10 mouse cellular contexts compared by ENCODE assay signal in the genomic region with DNA sequence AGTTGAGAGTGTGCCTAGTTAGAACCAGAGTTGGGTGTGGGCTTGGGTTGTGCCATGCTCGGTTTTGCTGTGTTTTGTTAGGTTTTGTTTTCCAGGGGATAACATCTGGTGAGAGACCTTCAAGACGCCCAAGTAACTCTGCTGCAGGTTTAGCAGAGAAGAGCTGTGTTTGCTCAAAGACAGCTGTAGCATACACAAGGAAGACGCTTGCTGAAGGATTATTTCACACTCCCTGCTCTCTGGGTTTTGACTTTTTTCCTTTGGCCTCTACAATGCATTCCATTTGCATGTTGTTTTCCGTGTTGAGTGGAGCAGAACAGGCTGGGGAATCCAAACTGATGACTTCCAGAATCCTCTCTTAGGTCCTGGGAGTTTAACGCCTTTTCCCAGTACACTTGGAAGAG.
DNase-seq lines count a peak whose midpoint lies in the region; ATAC-seq and TF ChIP-seq lines count a peak whose summit lies in the region.
"Had no signal": no experiment of that assay in that cellular context is flagged by ENCODE, and none has a peak within 500 bp of the region (broad histone marks: within the 10 kb centered on the region; RNA-seq: fewer than 3 reads in every experiment).

No protein-coding gene starts in this region.

- CTCF ChIA-PET in Patski (lab: Charles Lee), result interaction anchor here (0.7 to 1.2 kb wide), 2 partner anchors 16 to 26 kb away, joined by 3 read pairs; no protein-coding TSS in a partner anchor

- WGBS in kidney, embryonic 15.5 days, result 48% methylated on average over 5 of the region's 5 CpGs
- 39% methylated on average over 5 of the region's 5 CpGs for WGBS in kidney, embryonic 16.5 days
- 24% methylated on average over 5 of the region's 5 CpGs for WGBS in embryonic facial prominence, embryonic 13.5 days
- WGBS in limb, embryonic 12.5 days, result 46% methylated on average over 5 of the region's 5 CpGs

- no peaks in the 10 kb centered on the region for H3K36me3 ChIP-seq in kidney, embryonic 15.5 days
- no peaks in the 10 kb centered on the region for H3K36me3 ChIP-seq in kidney, embryonic 16.5 days (ENCODE audit: insufficient read depth, low read length)
- H3K36me3 ChIP-seq in embryonic facial prominence, embryonic 13.5 days, result no peaks in the 10 kb centered on the region
- no peaks in the 10 kb centered on the region for H3K36me3 ChIP-seq in limb, embryonic 12.5 days

- no peaks in the 10 kb centered on the region for H3K27me3 ChIP-seq in kidney, embryonic 15.5 days
- no peaks in the 10 kb centered on the region for H3K27me3 ChIP-seq in kidney, embryonic 16.5 days (ENCODE audit: insufficient read depth, low read length)
- peaks cover 2% of the 10 kb centered on the region for H3K27me3 ChIP-seq in Patski
- H3K27me3 ChIP-seq in embryonic facial prominence, embryonic 13.5 days, result no peaks in the 10 kb centered on the region
- H3K27me3 ChIP-seq in limb, embryonic 12.5 days, result no peaks in the 10 kb centered on the region

- H3K27ac ChIP-seq in kidney, embryonic 15.5 days, result 0 out of 2 replicates have a peak overlapping the region, but pooled peaks have one; percentile 22
- H3K27ac ChIP-seq in kidney, embryonic 16.5 days (ENCODE audit: low read length), result no peak overlapping the region
- H3K27ac ChIP-seq in embryonic facial prominence, embryonic 13.5 days, result peak overlapping the region; percentile 51; the same call in 1 of the 2 replicates
- H3K27ac ChIP-seq in limb, embryonic 12.5 days, result peak overlapping the region; percentile 79

- in situ Hi-C loops in Patski (cut with MboI; ENCODE audit: low pct_unique_long_range_greater_than_20kb), result no loop called here

- ATAC-seq in kidney, embryonic 15.5 days (replicated peaks; ENCODE audit: low FRiP score), result no peak; the same call in 1 of the 2 replicates
- no peak for ATAC-seq in kidney, embryonic 16.5 days (ENCODE audit: low FRiP score, low TSS enrichment)
- peak; percentile 63 for ATAC-seq in Patski
- no peak for ATAC-seq in embryonic facial prominence, embryonic 13.5 days (ENCODE audit: insufficient number of reproducible peaks, insufficient read depth, low FRiP score, low TSS enrichment, low read depth)
- ATAC-seq in limb, embryonic 12.5 days (ENCODE audit: insufficient number of reproducible peaks, insufficient read depth, low FRiP score, low TSS enrichment, low read depth), result no peak
- no peak for ATAC-seq in megakaryocyte, adult 5-6 weeks (ENCODE audit: poor library complexity, severe bottlenecking)

- DNase-seq in Patski (ENCODE audit: low read depth, low spot score), result no peak
- no peak for DNase-seq in left cerebral cortex, adult 9 months (ENCODE audit: low spot score in 2 of 2)
- DNase-seq: cerebellum, adult 11-12 months; kidney, postnatal 25 days; left cerebral cortex, postnatal 4 days had no signal

- no peak overlapping the region for H3K4me2 ChIP-seq in kidney, embryonic 15.5 days
- no peak overlapping the region for H3K4me2 ChIP-seq in kidney, embryonic 16.5 days (replicated peaks; ENCODE audit: low read depth, low read length)
- H3K4me2 ChIP-seq in embryonic facial prominence, embryonic 13.5 days, result peak overlapping the region; percentile 28
- no peak overlapping the region for H3K4me2 ChIP-seq in limb, embryonic 12.5 days

- peaks cover 18% of the 10 kb centered on the region for H3K4me1 ChIP-seq in kidney, embryonic 15.5 days
- H3K4me1 ChIP-seq in kidney, embryonic 16.5 days (ENCODE audit: insufficient read depth, low read length), result peaks cover 15% of the 10 kb centered on the region
- peaks cover 20% of the 10 kb centered on the region for H3K4me1 ChIP-seq in embryonic facial prominence, embryonic 13.5 days
- H3K4me1 ChIP-seq in limb, embryonic 12.5 days (replicated peaks), result peaks cover 19% of the 10 kb centered on the region

- H3K4me3 ChIP-seq in kidney, embryonic 15.5 days (replicated peaks), result no peak overlapping the region
- no peak overlapping the region for H3K4me3 ChIP-seq in kidney, embryonic 16.5 days (ENCODE audit: low read length)
- no peak overlapping the region for H3K4me3 ChIP-seq in embryonic facial prominence, embryonic 13.5 days
- H3K4me3 ChIP-seq in limb, embryonic 12.5 days (replicated peaks), result no peak overlapping the region

- POLR2A ChIA-PET in Patski (lab: Charles Lee), result no interaction called here

- no peak for TF ChIP-seq CTCF in Patski (IDR thresholded peaks at IDR 0.05)

- no peak overlapping the region for H3K9ac ChIP-seq in kidney, embryonic 15.5 days
- no peak overlapping the region for H3K9ac ChIP-seq in kidney, embryonic 16.5 days (replicated peaks; ENCODE audit: low read length)
- H3K9ac ChIP-seq in embryonic facial prominence, embryonic 13.5 days, result no peak overlapping the region
- no peak overlapping the region for H3K9ac ChIP-seq in limb, embryonic 12.5 days (replicated peaks)

- H3K9me3 ChIP-seq in kidney, embryonic 15.5 days (replicated peaks), result no peaks in the 10 kb centered on the region
- no peaks in the 10 kb centered on the region for H3K9me3 ChIP-seq in kidney, embryonic 16.5 days (ENCODE audit: low read length)
- H3K9me3 ChIP-seq in embryonic facial prominence, embryonic 13.5 days, result no peaks in the 10 kb centered on the region
- no peaks in the 10 kb centered on the region for H3K9me3 ChIP-seq in limb, embryonic 12.5 days
